Mouse (Mus musculus): ENCODE results near the gene Cdh15.

DNA sequence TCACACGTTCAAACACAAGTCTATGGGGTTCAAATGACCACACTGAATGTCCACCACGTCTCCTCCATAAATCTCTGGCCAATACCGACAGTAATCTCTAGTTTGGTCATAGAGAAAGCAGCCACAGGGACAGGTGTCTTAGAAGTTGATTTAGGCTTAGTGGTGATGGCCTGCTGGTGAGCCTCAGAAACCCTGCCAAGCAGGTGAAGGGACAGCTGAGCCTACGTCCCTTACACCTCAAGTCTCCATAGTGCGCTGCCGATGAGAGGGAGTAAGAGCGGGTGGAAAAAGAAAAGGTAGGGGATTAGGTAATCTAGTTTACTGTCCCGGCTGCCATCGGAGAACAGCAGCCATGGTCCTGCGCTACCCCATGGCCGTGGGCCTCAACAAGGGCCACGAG, 11.6 kb upstream of the Cdh15 start:
- TF ChIP-seq CTCF (IDR thresholded peaks at IDR 0.05) (no peak), EP300 (IDR thresholded peaks at IDR 0.05; ENCODE audit: insufficient read depth, low read depth, low read length) (no peak)

All from heart, adult 2 months (tissue).